ENCODE assay signal across 26 mouse cellular contexts in the genomic region with DNA sequence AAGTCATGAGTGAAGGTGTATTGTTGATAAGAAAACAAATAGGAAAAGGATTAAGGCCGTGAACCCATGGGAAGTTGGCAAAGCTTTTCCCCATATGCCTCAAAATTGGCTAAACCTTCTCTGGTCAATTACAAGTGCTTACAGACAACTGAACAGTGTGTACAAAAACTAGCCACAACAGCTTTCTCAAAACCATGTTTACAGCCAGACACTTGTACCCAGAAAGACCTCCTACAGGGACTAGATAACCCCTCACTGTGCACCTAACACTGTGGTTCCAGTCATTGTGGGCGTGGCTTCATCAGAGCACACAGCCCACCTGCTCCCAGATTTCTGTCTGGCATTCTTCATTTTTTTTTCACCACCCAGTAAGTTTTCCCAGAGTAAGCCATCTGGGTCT.
A peak's percentile ranks its signal among the peaks of the same experiment; 100 is the strongest.
DNase-seq lines count a peak whose midpoint lies in the region; ATAC-seq and TF ChIP-seq lines count a peak whose summit lies in the region.
"Had no signal": no experiment of that assay in that cellular context is flagged by ENCODE, and none has a peak within 500 bp of the region (broad histone marks: within the 10 kb centered on the region; RNA-seq: fewer than 3 reads in every experiment).

No protein-coding gene starts in this region.

- peak; percentile 56; the same call in 1 of the 2 replicates for ATAC-seq in forebrain, embryonic 14.5 days
- ATAC-seq in liver, postnatal 0 days = no peak
- ATAC-seq: activated CD4-positive, CD25-positive, alpha-beta regulatory T cell, adult 4 months; inflammation-experienced regulatory T-cells, adult 6 months had no signal

- WGBS in forebrain, embryonic 14.5 days = 21% methylated on average over 2 of the region's 2 CpGs
- WGBS in liver, postnatal 0 days (ENCODE audit: insufficient replicate concordance) = 46% methylated on average over 2 of the region's 2 CpGs

- no peak overlapping the region for H3K4me2 ChIP-seq in forebrain, embryonic 14.5 days (ENCODE audit: low read length)
- H3K4me2 ChIP-seq in liver, postnatal 0 days (ENCODE audit: low read depth, low read length) = no peak overlapping the region
- H3K4me2 ChIP-seq: heart, embryonic 15.5 days; liver, embryonic 11.5 days; lung, embryonic 14.5 days; midbrain, embryonic 11.5 days; neural tube, embryonic 13.5 days had no signal

- intact Hi-C loops in left cerebral cortex, postnatal 4 days (cut with DNase I) = no loop called here
- intact Hi-C loops in left cerebral cortex, adult 2 months (cut with DNase I) = no loop called here

- TF ChIP-seq POLR2A in brain, embryonic 14.5 days (IDR thresholded peaks at IDR 0.05; ENCODE audit: borderline replicate concordance, extremely low read depth, insufficient read depth, insufficient read length, poor library complexity, severe bottlenecking) = no peak

- no peak for TF ChIP-seq CTCF in left cerebral cortex, adult 2 months (IDR thresholded peaks at IDR 0.05)
- TF ChIP-seq CTCF in brain, embryonic 14.5 days (IDR thresholded peaks at IDR 0.05; ENCODE audit: borderline replicate concordance, extremely low read depth, insufficient read depth, insufficient read length) = no peak
- no peak for TF ChIP-seq CTCF in liver, postnatal 0 days (IDR thresholded peaks at IDR 0.05; ENCODE audit: low read depth)

- TF ChIP-seq EP300 in liver, postnatal 0 days (IDR thresholded peaks at IDR 0.05; ENCODE audit: low read depth) = no peak

- no peak overlapping the region for H3K27ac ChIP-seq in left cerebral cortex, adult 2 months
- no peak overlapping the region for H3K27ac ChIP-seq in forebrain, embryonic 14.5 days (ENCODE audit: low read depth, low read length)
- H3K27ac ChIP-seq in liver, postnatal 0 days (ENCODE audit: low read depth) = no peak overlapping the region
- H3K27ac ChIP-seq: embryonic facial prominence, embryonic 10.5 days; heart, adult 2 months; heart, embryonic 15.5 days; macrophage; neural tube, embryonic 13.5 days had no signal

- no peaks in the 10 kb centered on the region for H3K36me3 ChIP-seq in forebrain, embryonic 14.5 days (ENCODE audit: control insufficient read depth, insufficient read depth, low read length)
- no peaks in the 10 kb centered on the region for H3K36me3 ChIP-seq in liver, postnatal 0 days (replicated peaks; ENCODE audit: insufficient read depth, low read length)
- H3K36me3 ChIP-seq: embryonic facial prominence, embryonic 10.5 days; heart, embryonic 15.5 days; neural tube, embryonic 13.5 days had no signal

- H3K27me3 ChIP-seq in forebrain, embryonic 14.5 days (replicated peaks; ENCODE audit: control insufficient read depth, insufficient read depth, low read length) = no peaks in the 10 kb centered on the region
- no peaks in the 10 kb centered on the region for H3K27me3 ChIP-seq in liver, postnatal 0 days (ENCODE audit: insufficient read depth, low read length)
- H3K27me3 ChIP-seq: heart, embryonic 15.5 days; neural tube, embryonic 13.5 days had no signal

- DNase-seq in left cerebral cortex, postnatal 4 days = peak; percentile 49
- DNase-seq in left cerebral cortex, adult 2 months (ENCODE audit: extremely low spot score in 1 of 2, low spot score in 2 of 2) = no peak
- DNase-seq in brain, embryonic 14.5 days (ENCODE audit: low read depth) = peak; percentile 65
- peak; percentile 73 for DNase-seq in cerebellum, adult 9-10 months
- DNase-seq in forebrain, embryonic 14.5 days (ENCODE audit: low spot score) = peak; percentile 54
- no peak for DNase-seq in spleen, adult 12 weeks (ENCODE audit: low spot score)
- DNase-seq in testis, postnatal 10 days (ENCODE audit: low spot score) = no peak
- DNase-seq in liver, postnatal 0 days = no peak
- DNase-seq: adrenal gland, postnatal 10 days; B cell, adult 2 months; gastrocnemius, postnatal 14 days; heart, adult 2 months; kidney, adult 8-10 months; kidney, postnatal 25 days; lung, embryonic 14.5 days; spleen, adult 18-20 months; thymus, adult 18-20 months; thymus, postnatal 4 days had no signal

- H3K4me1 ChIP-seq in forebrain, embryonic 14.5 days (ENCODE audit: control insufficient read depth, insufficient read depth, low read length) = peaks cover 16% of the 10 kb centered on the region
- no peaks in the 10 kb centered on the region for H3K4me1 ChIP-seq in liver, postnatal 0 days (ENCODE audit: insufficient read depth)

- H3K9ac ChIP-seq in forebrain, embryonic 14.5 days (ENCODE audit: low read length) = no peak overlapping the region
- H3K9ac ChIP-seq in liver, postnatal 0 days (replicated peaks) = no peak overlapping the region
- H3K9ac ChIP-seq: heart, embryonic 15.5 days; lung, embryonic 14.5 days; neural tube, embryonic 13.5 days had no signal

- H3K4me3 ChIP-seq in left cerebral cortex, adult 2 months = no peak overlapping the region
- H3K4me3 ChIP-seq in forebrain, embryonic 14.5 days (ENCODE audit: low read depth, low read length) = no peak overlapping the region
- no peak overlapping the region for H3K4me3 ChIP-seq in liver, postnatal 0 days (ENCODE audit: low read depth, low read length)
- H3K4me3 ChIP-seq: embryonic facial prominence, embryonic 10.5 days; heart, adult 2 months; heart, embryonic 15.5 days; neural tube, embryonic 13.5 days had no signal

- no peaks in the 10 kb centered on the region for H3K9me3 ChIP-seq in forebrain, embryonic 14.5 days (replicated peaks; ENCODE audit: control insufficient read depth, low read length)
- no peaks in the 10 kb centered on the region for H3K9me3 ChIP-seq in liver, postnatal 0 days (ENCODE audit: low read length)
- H3K9me3 ChIP-seq: embryonic facial prominence, embryonic 10.5 days; heart, embryonic 15.5 days; neural tube, embryonic 13.5 days had no signal

Comparison
In these comparisons a context has a peak if more than half of its experiments do, and no peak if none do; other contexts are left out.
1. DNase-seq: peak in left cerebral cortex, postnatal 4 days (single experiment), brain, embryonic 14.5 days (single experiment), cerebellum, adult 9-10 months (single experiment) and forebrain, embryonic 14.5 days (single experiment); none in left cerebral cortex, adult 2 months (0 of 2), spleen, adult 12 weeks (single experiment), testis, postnatal 10 days (single experiment) and liver, postnatal 0 days (single experiment).